Mouse (Mus musculus) T-helper 2 cell (primary cell): Measurements from ENCODE around the gene Trpv5.

Experiments used
- in situ Hi-C: fragments of 300-600 bp; cut with MboI, MseI; formaldehyde crosslinking; loops from one replicate; pipeline ENCODE4 v1.15.1; 2025; ENCODE audit warnings: high pct_unique_total_duplicates

Gene Trpv5

DNA sequence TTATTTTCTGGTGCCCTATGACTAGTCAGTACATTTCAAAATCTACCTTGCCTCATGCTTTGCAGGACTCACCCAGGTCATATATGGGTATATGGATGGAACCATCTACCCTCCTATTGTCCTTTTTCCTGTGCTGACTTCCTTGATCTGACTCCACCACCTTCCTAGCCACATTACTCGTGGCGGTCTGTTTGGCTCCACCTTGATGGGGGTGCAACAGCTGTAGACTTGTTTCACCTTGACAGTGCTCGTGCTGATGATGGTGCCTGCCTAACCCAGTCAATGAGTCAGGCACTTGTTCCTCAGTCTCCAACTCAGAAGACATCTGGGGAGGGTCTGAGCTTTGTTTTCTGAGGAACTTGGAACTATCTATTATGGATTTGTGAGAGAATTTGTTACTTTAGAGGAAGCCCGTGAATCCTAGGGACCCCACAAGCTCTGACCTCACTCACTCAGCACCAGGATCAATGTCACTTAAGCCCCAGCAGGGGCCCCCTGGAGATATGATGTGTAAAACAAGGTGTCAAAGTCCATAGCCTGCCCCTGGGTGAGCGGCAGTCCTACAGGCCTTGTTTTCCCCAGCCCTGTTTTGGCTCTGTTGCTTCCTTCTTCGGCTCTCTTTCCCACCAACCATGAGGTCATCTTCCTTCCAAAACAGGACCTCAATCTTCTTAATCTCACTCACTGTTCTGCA is 39.2 kb downstream of the Trpv5 start:
- in situ Hi-C loops, result no loop called here

- in situ Hi-C loops, result no loop called here
Measured at GRCm38 (mm10) chr6:41640449-41640848, 40.1 kb downstream of the Trpv5 start.

GRCm38 (mm10) chr6:41637927-41638506 is 42.6 kb downstream of the Trpv5 start:
- in situ Hi-C loops, result no loop called here

- in situ Hi-C loops, result no loop called here
Measured at GRCm38 (mm10) chr6:41637393-41637792, 43.2 kb downstream of the Trpv5 start.

- in situ Hi-C loops, result no loop called here
Measured at GRCm38 (mm10) chr6:41636178-41636577, 44.4 kb downstream of the Trpv5 start, which contains the start of gene Trpv6. Gene Trpv6, minus strand, starts transcription at chr6:41636405.

DNA sequence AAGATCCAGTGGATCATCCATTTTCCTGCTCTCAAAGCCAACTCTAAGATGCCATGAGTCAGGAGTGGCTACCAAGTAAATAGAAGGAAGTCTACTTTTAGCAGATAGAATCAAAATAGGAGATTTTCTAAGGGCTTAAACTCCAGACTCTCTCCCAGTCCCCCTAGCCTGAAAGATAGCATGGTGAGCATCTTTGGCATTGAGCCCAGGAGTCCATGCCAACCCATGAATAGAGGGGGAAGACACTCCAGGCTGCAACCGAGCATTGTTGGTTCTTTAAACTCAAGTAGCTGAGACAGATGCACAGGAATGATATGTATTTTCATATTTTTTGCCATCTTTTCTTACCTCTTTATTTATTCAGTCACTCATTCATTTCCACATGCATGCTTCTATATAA is 45.4 kb downstream of the Trpv5 start:
- in situ Hi-C loops, result no loop called here

DNA sequence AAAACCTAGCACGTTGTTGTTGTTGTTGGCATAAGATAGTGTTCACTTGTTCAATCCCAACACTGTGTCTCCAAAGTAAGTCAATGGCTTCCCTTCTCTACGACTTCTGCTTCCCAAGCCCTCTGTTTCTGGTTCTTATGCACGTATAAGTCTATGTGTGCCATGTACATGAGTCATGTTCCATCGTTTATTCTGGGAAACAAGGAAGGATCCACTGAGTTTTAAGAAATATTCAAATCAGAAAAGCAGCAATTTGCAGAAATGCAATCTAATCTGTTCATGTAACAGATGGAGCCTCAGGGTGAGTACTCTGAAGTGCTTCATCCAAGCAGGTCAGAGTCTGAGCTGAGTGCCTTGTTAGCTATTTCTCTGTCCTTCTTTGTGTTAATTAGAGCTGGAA is 49.0 kb downstream of the Trpv5 start:
- in situ Hi-C loops, result no loop called here

- in situ Hi-C loops, result no loop called here
Measured at GRCm38 (mm10) chr6:41630791-41631190, 49.8 kb downstream of the Trpv5 start.

- in situ Hi-C loops, result no loop called here
Measured at GRCm38 (mm10) chr6:41628180-41628579, 52.4 kb downstream of the Trpv5 start.

- in situ Hi-C loops, result no loop called here
Measured at GRCm38 (mm10) chr6:41622661-41623060, 57.9 kb downstream of the Trpv5 start.

DNA sequence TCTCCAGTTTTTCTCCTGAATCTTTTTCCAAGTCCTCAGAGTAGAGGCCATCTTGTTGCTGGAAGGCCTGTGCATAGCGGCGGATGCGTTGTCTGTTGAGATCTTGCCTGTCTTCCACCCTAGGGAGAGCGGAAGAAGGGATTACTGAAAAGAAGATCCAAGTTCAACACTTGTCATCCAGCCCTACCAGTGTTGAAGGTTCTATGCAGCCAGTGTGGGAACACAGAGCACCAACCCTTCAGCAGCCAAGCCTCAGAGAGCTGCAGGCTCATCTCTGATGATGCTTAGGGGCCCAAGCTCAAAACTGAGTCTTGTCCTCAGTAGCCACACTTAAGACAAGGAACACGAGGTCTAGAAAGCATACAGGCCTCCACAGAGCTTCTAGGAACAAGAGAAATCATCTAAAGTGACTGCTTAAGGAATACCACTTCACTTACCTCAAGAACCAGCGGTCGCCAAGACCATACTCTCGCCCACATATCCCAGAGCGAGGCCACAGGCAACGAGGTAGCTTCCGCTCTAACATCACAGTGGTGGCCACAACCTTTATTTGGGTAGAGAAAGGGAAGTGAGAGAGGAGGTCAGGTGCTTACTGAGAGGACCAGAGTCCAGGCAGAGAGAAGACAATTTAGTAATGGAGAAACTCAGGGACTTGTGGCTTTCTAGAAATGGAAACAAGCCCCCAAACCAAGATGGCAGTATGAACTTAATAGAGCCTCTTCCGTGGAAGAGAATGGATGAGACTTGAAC is 59.2 kb downstream of the Trpv5 start:
- in situ Hi-C loops, result no loop called here

- in situ Hi-C loops, result no loop called here
Measured at GRCm38 (mm10) chr6:41620173-41620798, 60.3 kb downstream of the Trpv5 start.

DNA sequence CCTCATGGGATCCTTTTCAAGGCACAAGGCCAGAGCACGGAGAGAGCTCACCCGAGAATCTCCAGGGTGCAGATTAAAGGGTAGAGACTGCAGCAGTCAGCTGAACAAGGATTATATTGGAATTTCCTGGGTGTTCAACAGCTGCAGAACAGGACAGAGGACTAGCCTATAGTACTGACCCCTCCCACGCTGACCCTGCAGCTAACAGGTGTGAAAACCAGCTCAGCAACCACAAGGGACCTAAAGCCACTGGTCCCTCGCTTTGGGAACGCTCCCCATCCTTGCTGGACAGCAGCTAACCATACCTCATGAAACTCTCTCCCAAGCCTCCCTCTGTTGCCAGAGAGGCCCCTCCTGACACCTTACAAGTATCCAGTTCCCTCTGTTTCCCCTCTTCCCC is 72.9 kb downstream of the Trpv5 start:
- in situ Hi-C loops, result no loop called here

- in situ Hi-C loops, result no loop called here
Measured at GRCm38 (mm10) chr6:41606214-41606613, 74.4 kb downstream of the Trpv5 start.

DNA sequence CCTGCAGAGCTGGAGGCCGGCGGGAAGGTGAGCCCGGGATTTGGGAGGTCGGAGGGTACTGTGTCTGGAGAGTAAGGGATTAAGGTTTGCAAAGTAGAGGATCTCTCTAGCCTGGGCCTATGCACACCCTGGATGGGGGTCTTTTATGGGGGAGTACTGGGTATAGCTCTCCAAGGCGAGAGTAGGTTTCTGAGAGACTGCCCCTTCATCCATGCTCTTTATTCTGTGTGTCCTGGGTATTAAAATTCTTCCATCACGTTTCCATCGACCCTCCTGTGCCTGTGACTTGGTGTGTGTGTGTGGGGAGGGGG is 74.8 kb downstream of the Trpv5 start:
- in situ Hi-C loops, result no loop called here

DNA sequence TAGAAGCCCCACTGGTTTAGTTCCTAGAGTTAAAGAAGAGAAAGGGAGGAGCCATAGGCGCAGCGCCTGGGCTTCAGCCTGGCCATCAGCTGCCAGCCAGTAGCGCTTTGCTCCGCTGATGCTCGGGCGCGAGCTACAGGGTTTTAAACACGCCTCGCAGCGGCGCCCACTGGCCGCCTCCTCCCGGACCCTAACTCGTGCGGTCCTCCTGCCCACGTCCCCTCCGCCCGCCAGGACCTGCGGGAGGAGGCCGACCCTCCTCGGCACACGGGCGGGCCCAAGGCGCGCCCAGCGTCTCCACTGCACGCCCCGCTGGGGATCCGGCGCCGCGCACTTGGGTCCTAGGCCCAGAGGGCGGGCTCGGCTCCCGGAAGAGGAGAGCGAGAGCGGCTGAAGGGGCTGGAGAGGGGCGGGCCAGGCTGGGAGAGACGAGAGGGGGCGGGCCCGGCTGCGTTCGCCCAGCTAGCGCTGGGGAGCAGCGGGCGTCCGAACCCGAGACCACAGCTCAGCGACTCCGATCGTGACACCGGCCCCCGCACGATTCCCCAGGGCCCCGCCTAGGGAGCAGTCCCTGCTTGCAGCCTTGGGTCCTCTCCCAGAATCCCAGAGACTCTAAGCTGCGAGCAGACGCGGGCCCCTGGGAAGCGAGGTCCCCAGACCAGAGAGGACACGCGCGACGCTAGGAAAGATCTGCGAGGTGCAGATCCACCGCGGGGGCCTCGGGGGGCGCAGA is 75.3 kb downstream of the Trpv5 start, which contains the start of gene Ephb6:
Gene Ephb6 (plus strand): TSS at position 422 of the 733 bp plus-strand sequence.
- in situ Hi-C loops, result no loop called here

GRCm38 (mm10) chr6:41604401-41605050 is 76.0 kb downstream of the Trpv5 start:
- in situ Hi-C loops, result loop anchor here (5.0 kb wide), 1 partner anchor 93 kb away; no protein-coding TSS in a partner anchor
